ENCODE assay signal across 36 mouse cellular contexts in the genomic region with DNA sequence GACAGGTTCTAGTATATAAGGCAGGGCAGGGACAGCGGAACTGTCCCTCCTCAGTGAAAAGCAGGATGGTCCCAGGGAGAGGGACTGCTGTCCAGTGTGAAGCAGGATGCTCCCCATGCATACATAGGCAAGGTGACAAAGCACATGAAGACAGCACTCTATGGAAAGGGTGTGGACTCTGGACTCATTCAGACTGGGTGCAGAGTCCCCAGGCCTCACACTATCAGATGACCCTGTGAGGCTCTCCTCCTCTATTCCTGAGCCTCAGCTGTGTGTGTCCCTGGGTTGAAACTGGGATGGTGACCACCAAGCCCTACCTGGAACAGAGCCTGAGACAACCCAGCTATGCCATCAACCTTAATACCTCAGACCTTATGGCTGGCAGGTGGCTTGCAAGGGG. TPM values are rescaled to one million over a fixed set of nuclear protein-coding genes. Genes with fewer than 3 reads are reported as not detected.
DNase-seq lines count a peak whose midpoint lies in the region; ATAC-seq and TF ChIP-seq lines count a peak whose summit lies in the region.
"Had no signal": no experiment of that assay in that cellular context is flagged by ENCODE, and none has a peak within 500 bp of the region (broad histone marks: within the 10 kb centered on the region; RNA-seq: fewer than 3 reads in every experiment).

No protein-coding gene starts in this region.

- H3K9me3 ChIP-seq in hindbrain, embryonic 12.5 days (replicated peaks), result no peaks in the 10 kb centered on the region
- no peaks in the 10 kb centered on the region for H3K9me3 ChIP-seq in hindbrain, embryonic 16.5 days (ENCODE audit: control insufficient read depth, low read length)
- H3K9me3 ChIP-seq in intestine, embryonic 16.5 days (ENCODE audit: control insufficient read depth, low read length), result no peaks in the 10 kb centered on the region
- H3K9me3 ChIP-seq in liver, embryonic 12.5 days (replicated peaks), result no peaks in the 10 kb centered on the region
- H3K9me3 ChIP-seq in liver, postnatal 0 days (ENCODE audit: low read length), result no peaks in the 10 kb centered on the region
- no peaks in the 10 kb centered on the region for H3K9me3 ChIP-seq in forebrain, embryonic 16.5 days (ENCODE audit: control insufficient read depth, low read length)
- H3K9me3 ChIP-seq: forebrain, embryonic 12.5 days; heart, embryonic 10.5 days; heart, embryonic 15.5 days; limb, embryonic 13.5 days; midbrain, embryonic 10.5 days; midbrain, embryonic 15.5 days; neural tube, embryonic 15.5 days had no signal

- ATAC-seq in hindbrain, embryonic 12.5 days (ENCODE audit: low FRiP score), result no peak
- ATAC-seq in hindbrain, embryonic 16.5 days, result no peak
- peak; percentile 91 for ATAC-seq in intestine, embryonic 16.5 days
- ATAC-seq in liver, embryonic 12.5 days, result peak; percentile 20
- peak; percentile 37 for ATAC-seq in liver, postnatal 0 days
- ATAC-seq in forebrain, embryonic 16.5 days, result no peak
- ATAC-seq: midbrain, embryonic 15.5 days; Patski had no signal

- H3K4me3 ChIP-seq in hindbrain, embryonic 12.5 days, result no peak overlapping the region
- no peak overlapping the region for H3K4me3 ChIP-seq in hindbrain, embryonic 16.5 days (ENCODE audit: low read length)
- no peak overlapping the region for H3K4me3 ChIP-seq in intestine, embryonic 16.5 days (ENCODE audit: low read length)
- no peak overlapping the region for H3K4me3 ChIP-seq in liver, embryonic 12.5 days
- no peak overlapping the region for H3K4me3 ChIP-seq in liver, postnatal 0 days (ENCODE audit: low read depth, low read length)
- H3K4me3 ChIP-seq in forebrain, embryonic 16.5 days (replicated peaks; ENCODE audit: low read length), result no peak overlapping the region
- H3K4me3 ChIP-seq: erythroblast, embryonic 14.5 days; forebrain, embryonic 12.5 days; heart, embryonic 10.5 days; heart, embryonic 15.5 days; layer of hippocampus, adult 2 months; left cerebral cortex, adult 2 months; limb, embryonic 13.5 days; midbrain, embryonic 10.5 days; midbrain, embryonic 15.5 days; neural tube, embryonic 15.5 days had no signal

- no peaks in the 10 kb centered on the region for H3K36me3 ChIP-seq in hindbrain, embryonic 12.5 days
- no peaks in the 10 kb centered on the region for H3K36me3 ChIP-seq in hindbrain, embryonic 16.5 days (ENCODE audit: control insufficient read depth, insufficient read depth, low read length)
- H3K36me3 ChIP-seq in intestine, embryonic 16.5 days (ENCODE audit: control insufficient read depth, insufficient read depth, low read length), result no peaks in the 10 kb centered on the region
- peaks cover 5% of the 10 kb centered on the region; the same call in 1 of the 2 replicates for H3K36me3 ChIP-seq in liver, embryonic 12.5 days
- H3K36me3 ChIP-seq in liver, postnatal 0 days (replicated peaks; ENCODE audit: insufficient read depth, low read length), result no peaks in the 10 kb centered on the region
- no peaks in the 10 kb centered on the region for H3K36me3 ChIP-seq in forebrain, embryonic 16.5 days (ENCODE audit: control insufficient read depth, insufficient read depth)
- H3K36me3 ChIP-seq: heart, embryonic 15.5 days; midbrain, embryonic 10.5 days; midbrain, embryonic 15.5 days; neural tube, embryonic 15.5 days had no signal

- no peak overlapping the region for H3K4me2 ChIP-seq in hindbrain, embryonic 12.5 days (replicated peaks)
- no peak overlapping the region for H3K4me2 ChIP-seq in hindbrain, embryonic 16.5 days (ENCODE audit: low read length)
- no peak overlapping the region for H3K4me2 ChIP-seq in intestine, embryonic 16.5 days (ENCODE audit: low read depth, low read length)
- H3K4me2 ChIP-seq in liver, embryonic 12.5 days, result peak overlapping the region; percentile 51
- H3K4me2 ChIP-seq in liver, postnatal 0 days (ENCODE audit: low read depth, low read length), result no peak overlapping the region
- H3K4me2 ChIP-seq in forebrain, embryonic 16.5 days (ENCODE audit: low read length), result no peak overlapping the region
- H3K4me2 ChIP-seq: forebrain, embryonic 12.5 days; heart, embryonic 15.5 days; hindbrain, embryonic 14.5 days; limb, embryonic 13.5 days; lung, embryonic 14.5 days; midbrain, embryonic 15.5 days; neural tube, embryonic 15.5 days had no signal

- peak overlapping the region; percentile 8; the same call in 1 of the 2 replicates for H3K9ac ChIP-seq in hindbrain, embryonic 12.5 days
- H3K9ac ChIP-seq in hindbrain, embryonic 16.5 days (ENCODE audit: low read depth, low read length), result no peak overlapping the region
- 0 out of 2 replicates have a peak overlapping the region, but pooled peaks have one; percentile 10 for H3K9ac ChIP-seq in intestine, embryonic 16.5 days (ENCODE audit: low read depth, low read length)
- H3K9ac ChIP-seq in liver, embryonic 12.5 days, result no peak overlapping the region
- H3K9ac ChIP-seq in liver, postnatal 0 days (replicated peaks), result no peak overlapping the region
- no peak overlapping the region for H3K9ac ChIP-seq in forebrain, embryonic 16.5 days (replicated peaks; ENCODE audit: low read depth, low read length)
- H3K9ac ChIP-seq: forebrain, embryonic 12.5 days; heart, embryonic 15.5 days; hindbrain, embryonic 14.5 days; limb, embryonic 13.5 days; lung, embryonic 14.5 days; midbrain, embryonic 15.5 days; neural tube, embryonic 15.5 days had no signal

- H3K27me3 ChIP-seq in hindbrain, embryonic 12.5 days, result no peaks in the 10 kb centered on the region
- no peaks in the 10 kb centered on the region for H3K27me3 ChIP-seq in hindbrain, embryonic 16.5 days (replicated peaks; ENCODE audit: control insufficient read depth, insufficient read depth, low read length)
- no peaks in the 10 kb centered on the region for H3K27me3 ChIP-seq in intestine, embryonic 16.5 days (replicated peaks; ENCODE audit: control insufficient read depth, insufficient read depth, low read length)
- H3K27me3 ChIP-seq in liver, embryonic 12.5 days (replicated peaks), result no peaks in the 10 kb centered on the region
- H3K27me3 ChIP-seq in liver, postnatal 0 days (ENCODE audit: insufficient read depth, low read length), result no peaks in the 10 kb centered on the region
- no peaks in the 10 kb centered on the region for H3K27me3 ChIP-seq in forebrain, embryonic 16.5 days (replicated peaks; ENCODE audit: control insufficient read depth, insufficient read depth, low read length)
- H3K27me3 ChIP-seq: CH12.LX; forebrain, embryonic 12.5 days; limb, embryonic 13.5 days; midbrain, embryonic 15.5 days; neural tube, embryonic 15.5 days; Patski had no signal

- no peak for TF ChIP-seq CTCF in liver, postnatal 0 days (IDR thresholded peaks at IDR 0.05; ENCODE audit: low read depth)

- DNase-seq in liver, postnatal 0 days, result no peak
- no peak for DNase-seq in frontal cortex, postnatal 25 days (ENCODE audit: low spot score in 2 of 2)
- DNase-seq in ovary, postnatal 36 days (ENCODE audit: low spot score), result no peak
- DNase-seq: adrenal gland, postnatal 10 days; cerebellum, adult 11 months; cerebellum, adult 9-11 months; gastrocnemius, postnatal 14 days; heart, postnatal 36 days; kidney, adult 2 months; kidney, postnatal 36 days; lung, embryonic 14.5 days; right cerebral cortex, postnatal 4 days; thymus, postnatal 4 days had no signal

- WGBS in hindbrain, embryonic 12.5 days, result 100% methylated on average over 1 of the region's 1 CpGs
- WGBS in hindbrain, embryonic 16.5 days, result 88% methylated on average over 1 of the region's 1 CpGs
- 94% methylated on average over 1 of the region's 1 CpGs for WGBS in intestine, embryonic 16.5 days
- 90% methylated on average over 1 of the region's 1 CpGs for WGBS in liver, embryonic 12.5 days (ENCODE audit: insufficient replicate concordance)
- WGBS in liver, postnatal 0 days (ENCODE audit: insufficient replicate concordance), result 88% methylated on average over 1 of the region's 1 CpGs
- WGBS in forebrain, embryonic 16.5 days, result 71% methylated on average over 1 of the region's 1 CpGs

- H3K27ac ChIP-seq in hindbrain, embryonic 12.5 days, result no peak overlapping the region
- H3K27ac ChIP-seq in hindbrain, embryonic 16.5 days (ENCODE audit: low read depth, low read length), result no peak overlapping the region
- H3K27ac ChIP-seq in intestine, embryonic 16.5 days (ENCODE audit: low read length), result peak overlapping the region; percentile 70
- H3K27ac ChIP-seq in liver, embryonic 12.5 days, result peak overlapping the region; percentile 77
- H3K27ac ChIP-seq in liver, postnatal 0 days (ENCODE audit: low read depth), result no peak overlapping the region
- no peak overlapping the region for H3K27ac ChIP-seq in forebrain, embryonic 16.5 days (ENCODE audit: low read length)
- H3K27ac ChIP-seq: forebrain, embryonic 12.5 days; heart, embryonic 10.5 days; heart, embryonic 15.5 days; hindbrain, embryonic 14.5 days; layer of hippocampus, adult 2 months; left cerebral cortex, adult 2 months; limb, embryonic 13.5 days; midbrain, embryonic 15.5 days; neural tube, embryonic 15.5 days had no signal

- no peak for TF ChIP-seq EP300 in liver, postnatal 0 days (IDR thresholded peaks at IDR 0.05; ENCODE audit: low read depth)

- no peaks in the 10 kb centered on the region; the same call in 1 of the 2 replicates for H3K4me1 ChIP-seq in hindbrain, embryonic 12.5 days
- H3K4me1 ChIP-seq in hindbrain, embryonic 16.5 days (ENCODE audit: control insufficient read depth, insufficient read depth, low read depth, low read length), result no peaks in the 10 kb centered on the region
- peaks cover 11% of the 10 kb centered on the region for H3K4me1 ChIP-seq in intestine, embryonic 16.5 days (ENCODE audit: control insufficient read depth, insufficient read depth, low read length)
- peaks cover 83% of the 10 kb centered on the region for H3K4me1 ChIP-seq in liver, embryonic 12.5 days
- peaks cover 38% of the 10 kb centered on the region for H3K4me1 ChIP-seq in liver, postnatal 0 days (ENCODE audit: insufficient read depth)
- no peaks in the 10 kb centered on the region for H3K4me1 ChIP-seq in forebrain, embryonic 16.5 days (replicated peaks; ENCODE audit: control insufficient read depth, insufficient read depth, low read length)
- H3K4me1 ChIP-seq: forebrain, embryonic 12.5 days; limb, embryonic 13.5 days; midbrain, embryonic 15.5 days; neural tube, embryonic 15.5 days had no signal

RNA-seq across cellular contexts. Expression of a gene that starts 29.3 kb away (rescaled TPM):
- not detected in 2 replicates for polyA plus RNA-seq in hindbrain, embryonic 12.5 days (2016; fragmentation: Nextera tagmentation; extraction: Ambion mirVana)
- not detected in 2 replicates for polyA plus RNA-seq in hindbrain, embryonic 16.5 days (2015; fragmentation: Nextera tagmentation; extraction: Ambion mirVana)
- not detected in 2 replicates for polyA plus RNA-seq in intestine, embryonic 16.5 days (2015; fragmentation: Nextera tagmentation; extraction: Ambion mirVana)
- polyA plus RNA-seq in liver, embryonic 12.5 days (2016; fragmentation: Nextera tagmentation; extraction: Ambion mirVana), result not detected in 2 replicates
- not detected in 2 replicates for polyA plus RNA-seq in liver, postnatal 0 days (2015; fragmentation: Nextera tagmentation; extraction: Ambion mirVana)
- not detected in 2 replicates for polyA plus RNA-seq in forebrain, embryonic 16.5 days (2015; fragmentation: Nextera tagmentation; extraction: Ambion mirVana)
- polyA plus RNA-seq: C2C12; embryonic facial prominence, embryonic 14.5 days; erythroblast, embryonic 14.5 days; forebrain, embryonic 12.5 days; heart, embryonic 10.5 days; heart, embryonic 15.5 days; hindbrain, embryonic 14.5 days; kidney, adult 2 months; kidney, embryonic 16.5 days; limb, embryonic 13.5 days; lung, embryonic 14.5 days; midbrain, embryonic 10.5 days; midbrain, embryonic 15.5 days; neural tube, embryonic 15.5 days; Patski; spleen, adult 2 months; thymus, postnatal 0 days had no signal

RNA-seq across cellular contexts. Expression of a gene that starts 57.7 kb away (rescaled TPM):
- polyA plus RNA-seq in hindbrain, embryonic 12.5 days (2016; fragmentation: Nextera tagmentation; extraction: Ambion mirVana), result 29.4 and 43.6 TPM in 2 replicates
- polyA plus RNA-seq in hindbrain, embryonic 16.5 days (2015; fragmentation: Nextera tagmentation; extraction: Ambion mirVana), result 14.1 and 18.0 TPM in 2 replicates
- 4.2 and 4.7 TPM in 2 replicates for polyA plus RNA-seq in intestine, embryonic 16.5 days (2015; fragmentation: Nextera tagmentation; extraction: Ambion mirVana)
- polyA plus RNA-seq in liver, embryonic 12.5 days (2016; fragmentation: Nextera tagmentation; extraction: Ambion mirVana), result 13.3 and 15.7 TPM in 2 replicates
- polyA plus RNA-seq in liver, postnatal 0 days (2015; fragmentation: Nextera tagmentation; extraction: Ambion mirVana), result 4.1 and 4.4 TPM in 2 replicates
- polyA plus RNA-seq in forebrain, embryonic 16.5 days (2015; fragmentation: Nextera tagmentation; extraction: Ambion mirVana), result 1.8 TPM in 2 replicates

Comparison
In these comparisons a context has a peak if more than half of its experiments do, and no peak if none do; other contexts are left out.
1. H3K27ac ChIP-seq: peak in intestine, embryonic 16.5 days (single experiment) and liver, embryonic 12.5 days (single experiment); none in hindbrain, embryonic 12.5 days (single experiment), hindbrain, embryonic 16.5 days (single experiment), liver, postnatal 0 days (single experiment) and forebrain, embryonic 16.5 days (single experiment).
2. H3K9ac ChIP-seq: peak in hindbrain, embryonic 12.5 days (single experiment) and intestine, embryonic 16.5 days (single experiment); none in hindbrain, embryonic 16.5 days (single experiment), liver, embryonic 12.5 days (single experiment), liver, postnatal 0 days (single experiment) and forebrain, embryonic 16.5 days (single experiment).
3. ATAC-seq: peak in intestine, embryonic 16.5 days (single experiment), liver, embryonic 12.5 days (single experiment) and liver, postnatal 0 days (single experiment); none in hindbrain, embryonic 12.5 days (single experiment), hindbrain, embryonic 16.5 days (single experiment) and forebrain, embryonic 16.5 days (single experiment).